Mouse (Mus musculus): ENCODE measurements around the gene Nav2.

- TF ChIP-seq TCF12 (IDR thresholded peaks at IDR 0.05; ENCODE audit: insufficient read depth, poor library complexity, severe bottlenecking) (no peak), POLR2A (IDR thresholded peaks at IDR 0.05; ENCODE audit: insufficient read length, low read depth) (no peak), E2F4 (IDR thresholded peaks at IDR 0.05; ENCODE audit: insufficient read depth) (no peak)
Observed at GRCm38 (mm10) chr7:49582551-49582950, 674.0 kb downstream of the Nav2 start.
